Mouse (Mus musculus) monocyte, adult 5-6 weeks (primary cell): ENCODE results near the gene Spata13. TPM values are rescaled to one million over a fixed set of nuclear protein-coding genes. Genes with fewer than 3 reads are reported as not detected.
A peak's percentile ranks its signal among the peaks of the same experiment; 100 is the strongest.

Experiments
- ATAC-seq: fragments of 153-309, 156-312 bp; replicated peaks from 2 replicates; pipeline ENCODE4 v1.8.0; 2017; ENCODE audit warnings: mild to moderate bottlenecking; ENCODE audit not compliant: low TSS enrichment, insufficient number of reproducible peaks, severe bottlenecking, poor library complexity, low FRiP score
- total RNA-seq: library from RNA; stranded (forward); fragments of 200-1000, 200-491, 200-594 nt; gene quantifications from 3 replicates; pipeline ENCODE4 v1.2.3, GENCODE M21; 2017

Gene Spata13
- total RNA-seq, 1 experiment from 2014 or later, result 207 TPM

DNA sequence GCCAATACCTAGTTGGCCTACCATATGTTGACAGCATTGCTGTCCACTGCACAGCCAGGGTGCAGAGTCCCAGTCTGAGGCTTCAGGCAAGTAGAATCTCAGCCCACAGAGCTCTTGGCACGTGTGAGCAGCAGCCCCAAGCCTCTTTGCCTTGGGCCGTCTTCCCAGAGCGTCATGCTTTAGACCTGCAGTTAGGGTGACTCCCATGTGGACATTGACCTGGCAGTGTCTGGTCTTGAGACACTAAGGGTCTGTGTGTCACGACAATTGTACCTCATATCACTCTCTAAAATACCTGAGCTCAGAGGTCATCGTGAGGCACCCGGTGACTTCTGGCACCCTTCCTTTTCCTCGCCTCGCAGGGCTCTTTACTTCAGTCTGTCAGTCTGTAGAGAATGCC, 125.3 kb downstream of the Spata13 start:
- ATAC-seq, result no peak

GRCm38 (mm10) chr14:60761801-60762200, 128.0 kb downstream of the Spata13 start:
- ATAC-seq, result no peak

DNA sequence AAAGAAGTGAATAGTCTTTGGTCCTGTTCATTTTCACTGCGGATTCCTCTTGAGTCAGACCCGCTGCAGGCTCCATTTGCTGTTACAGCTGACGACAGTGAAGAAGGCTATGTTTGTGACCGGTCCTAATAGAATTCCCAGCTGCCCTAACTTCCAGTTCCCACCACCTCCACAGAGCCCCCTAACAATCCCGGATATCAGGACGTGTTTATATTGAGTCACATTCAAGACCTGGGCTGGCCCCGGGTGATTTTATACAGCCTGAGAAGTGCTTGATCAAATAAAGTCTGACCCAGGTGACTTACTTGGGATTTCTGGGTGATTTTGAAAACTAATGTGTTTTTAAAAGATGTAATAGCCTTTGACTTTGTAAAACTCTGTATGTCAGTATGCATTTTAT, 129.0 kb downstream of the Spata13 start:
- no peak for ATAC-seq

DNA sequence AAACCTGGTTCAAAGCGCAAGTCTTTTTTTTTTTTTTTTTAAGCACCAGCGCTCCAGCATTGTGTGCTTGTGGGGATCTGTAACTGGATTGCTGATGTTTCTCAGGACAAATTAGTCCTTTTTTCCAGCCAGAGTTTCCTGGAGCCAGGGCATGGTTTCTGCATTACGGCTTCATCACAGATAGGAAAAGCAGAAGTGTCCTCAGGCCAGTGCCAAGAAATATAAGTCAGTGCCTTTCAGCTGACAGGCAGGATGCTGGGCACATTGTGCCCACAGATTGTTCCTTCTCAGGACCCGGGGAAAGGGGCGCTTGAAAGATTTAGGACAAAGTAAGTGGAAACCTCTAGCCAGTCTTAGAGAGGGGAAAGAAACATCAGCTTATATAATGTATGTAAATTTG, 129.9 kb downstream of the Spata13 start:
- no peak for ATAC-seq

DNA sequence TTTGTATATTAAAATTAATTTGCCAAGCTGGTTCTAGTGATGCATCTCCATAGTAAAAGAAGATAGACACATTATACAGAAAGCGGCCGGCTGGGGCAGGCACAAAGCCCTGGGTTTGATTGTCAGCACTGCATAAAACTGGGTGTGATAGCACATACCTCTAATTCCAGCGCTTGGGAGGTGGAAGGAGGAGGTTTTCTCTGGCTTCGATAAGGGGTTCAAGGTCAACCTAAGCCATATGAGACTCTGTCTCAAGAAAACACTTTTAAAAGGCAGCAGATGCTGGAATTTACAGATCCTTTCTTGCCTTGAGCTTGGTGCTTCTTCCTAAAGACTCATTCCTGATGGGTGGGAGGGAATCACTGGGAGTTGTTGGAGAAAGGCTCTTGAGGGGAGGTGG, 130.7 kb downstream of the Spata13 start:
- ATAC-seq, result no peak

DNA sequence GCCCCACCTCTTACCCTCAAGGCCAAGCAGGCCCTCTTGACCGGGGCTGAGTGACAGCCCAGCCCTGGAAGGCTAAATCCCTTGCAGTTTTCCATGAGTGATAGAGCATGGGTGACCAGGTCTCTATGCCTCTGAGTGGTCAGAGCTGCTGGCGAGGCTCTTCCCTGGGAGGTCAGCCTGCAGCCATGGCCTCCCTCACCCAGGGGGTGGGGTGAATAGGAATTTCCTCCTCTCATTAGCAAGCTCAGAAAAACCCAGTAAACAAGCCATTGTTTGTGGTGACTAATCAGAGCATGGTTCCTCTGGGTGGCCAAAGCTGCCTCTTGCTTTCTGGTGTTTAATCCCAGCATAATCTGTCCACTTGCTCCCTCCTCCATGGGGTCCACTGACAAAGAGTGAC, 131.2 kb downstream of the Spata13 start:
- ATAC-seq, result no peak

DNA sequence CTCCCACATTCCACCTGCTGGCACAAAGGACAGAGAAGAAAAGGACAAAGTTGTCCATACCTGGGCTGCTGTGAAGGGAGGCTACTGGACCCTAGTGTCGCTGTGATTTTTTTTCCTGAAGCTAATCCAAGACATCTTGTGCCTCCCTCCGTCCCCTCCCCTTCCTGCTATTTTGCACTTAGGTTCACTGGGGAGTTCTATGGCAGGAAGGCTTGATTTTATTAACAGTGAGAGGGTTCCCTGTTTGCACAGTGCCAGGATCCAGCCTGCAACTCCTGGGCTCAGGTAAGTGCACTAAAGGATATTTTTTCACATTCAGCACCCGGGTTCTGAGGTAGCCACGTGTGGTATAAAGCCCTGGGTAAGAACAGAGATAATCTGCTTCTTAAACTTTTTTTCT, 134.1 kb downstream of the Spata13 start, which contains the start of gene C1qtnf9:
C1qtnf9 (plus strand) TSS at position 251 of the 400 bp plus-strand sequence.
- no peak for ATAC-seq

- ATAC-seq, result no peak
These were observed 135.5 kb downstream of the Spata13 start for GRCm38 (mm10) chr14:60769340-60769739.

DNA sequence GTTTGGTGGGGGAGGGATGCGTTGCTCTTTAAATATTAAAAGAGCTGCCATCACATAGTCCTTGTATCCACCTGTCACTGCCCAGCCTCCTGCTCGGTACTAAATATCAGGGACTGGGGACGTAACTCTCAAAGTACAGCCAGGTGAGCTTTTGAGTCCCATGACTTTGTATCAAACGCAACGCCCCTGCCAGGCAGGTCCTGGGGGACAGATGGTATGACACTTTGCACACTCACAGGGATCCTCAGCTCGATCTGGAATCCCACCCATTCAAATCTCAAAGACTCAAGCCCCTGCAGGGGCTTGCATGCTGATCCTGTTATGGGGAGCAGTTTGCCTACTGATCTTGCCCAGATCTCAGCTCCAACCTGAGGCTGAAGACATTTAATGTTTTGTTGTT, 136.8 kb downstream of the Spata13 start:
- ATAC-seq, result no peak

DNA sequence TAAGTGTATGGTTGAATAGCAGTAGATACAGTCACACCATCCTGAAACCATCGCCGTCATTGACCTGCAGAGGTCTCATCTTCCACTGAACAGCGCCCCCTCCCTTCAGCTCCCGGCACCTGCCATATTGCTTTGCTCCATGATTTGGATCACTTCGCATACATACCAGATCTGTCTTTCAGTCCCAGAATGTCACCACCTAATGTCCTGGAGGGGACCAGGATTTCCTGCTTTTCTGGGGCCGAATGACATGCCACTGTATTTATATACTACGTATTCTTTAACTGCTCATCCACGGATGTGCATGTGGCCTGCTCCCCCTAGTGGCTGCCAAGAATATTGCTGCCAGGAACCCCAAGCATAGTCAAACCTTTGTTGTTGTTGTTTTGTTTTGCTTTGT, 137.3 kb downstream of the Spata13 start:
- ATAC-seq, result peak; percentile 76

DNA sequence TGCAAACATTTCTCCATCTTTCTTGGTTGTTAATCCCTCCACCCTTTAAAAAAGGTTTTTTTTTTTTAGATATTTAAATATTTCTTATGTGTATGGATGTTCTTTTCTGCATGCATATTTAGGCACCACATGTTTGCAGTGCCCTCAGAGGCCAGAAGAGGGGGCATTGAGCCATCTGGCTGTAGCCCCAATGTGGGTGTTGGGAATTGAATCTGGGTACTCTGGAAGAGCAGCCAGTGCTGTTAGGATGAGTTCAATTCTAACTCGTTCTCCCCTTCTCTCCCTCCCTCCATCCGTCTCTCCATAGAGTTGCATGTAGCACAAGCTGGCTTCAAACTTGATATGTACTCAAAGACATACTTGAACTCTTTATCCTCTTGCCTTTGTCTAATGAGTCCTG, 139.7 kb downstream of the Spata13 start:
- no peak for ATAC-seq

DNA sequence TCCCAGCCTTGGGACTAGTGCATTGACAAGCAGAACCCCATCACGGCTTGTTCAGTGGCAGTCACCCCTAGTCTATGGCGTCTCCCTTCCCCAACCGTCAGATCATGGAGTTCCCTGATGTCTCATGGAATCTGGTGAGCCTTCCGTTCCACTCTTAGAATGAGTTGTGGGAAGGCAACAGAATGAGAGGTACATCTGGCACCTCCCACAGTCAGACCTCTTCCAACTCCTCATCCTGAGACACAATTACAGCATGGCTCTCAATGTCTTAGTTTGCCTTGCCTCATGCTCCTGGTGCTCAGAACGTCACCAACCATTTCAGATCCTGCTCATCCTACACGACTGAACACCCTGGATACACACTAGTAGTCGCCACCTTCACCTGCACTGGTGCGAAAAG, 142.7 kb downstream of the Spata13 start:
- no peak for ATAC-seq

DNA sequence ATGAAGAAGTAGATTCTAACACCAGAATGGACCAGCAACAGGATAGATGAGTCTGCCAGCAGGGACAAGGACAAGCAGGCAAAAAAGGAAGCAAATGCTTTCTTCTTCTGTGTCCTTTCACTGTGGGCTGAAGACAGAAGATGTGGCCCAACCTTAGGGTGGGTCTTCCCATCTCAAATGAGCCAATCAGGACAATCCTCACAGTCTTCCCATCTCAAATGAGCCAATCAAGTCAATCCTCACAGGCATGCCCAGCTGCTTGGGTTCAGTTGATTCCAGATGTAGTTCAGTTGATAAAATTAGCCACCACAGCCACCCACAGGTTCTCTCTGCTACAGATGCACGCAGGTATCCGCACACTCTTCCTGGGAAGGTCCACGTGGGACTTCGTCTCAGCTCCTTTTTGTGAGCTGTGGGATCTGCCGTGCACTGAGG, 143.7 kb downstream of the Spata13 start:
- ATAC-seq, result 0 out of 2 replicates have a peak, but pooled peaks have one; percentile 37

GRCm38 (mm10) chr14:60779198-60779597, 145.4 kb downstream of the Spata13 start:
- no peak for ATAC-seq

DNA sequence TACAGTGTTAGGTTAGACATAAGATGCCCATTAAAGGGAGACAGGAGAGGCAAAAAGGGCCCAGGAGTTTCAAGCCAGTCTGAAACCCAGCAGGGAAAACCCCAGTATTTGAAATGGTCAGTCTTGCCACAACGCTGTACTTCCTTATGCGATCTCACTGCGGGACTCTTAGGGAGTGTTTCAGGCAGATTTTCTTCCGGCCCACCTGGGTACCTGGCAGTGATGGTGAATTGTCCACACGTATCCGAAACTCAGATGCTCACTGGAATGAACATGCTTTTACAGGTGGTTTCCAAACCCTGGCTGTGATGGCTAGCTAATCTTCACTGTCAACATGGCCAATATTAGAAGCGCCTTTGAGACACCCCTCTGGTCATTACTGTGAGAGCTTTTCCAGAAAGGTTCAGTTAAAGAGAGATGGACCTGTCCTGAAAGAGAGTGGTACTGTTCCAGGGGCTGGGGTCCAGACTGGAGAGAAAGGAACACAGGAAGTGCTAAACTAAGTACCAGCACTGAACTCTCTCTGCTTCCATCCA, 148.4 kb downstream of the Spata13 start:
- ATAC-seq, result no peak

- ATAC-seq, result no peak
These were observed 149.4 kb downstream of the Spata13 start for GRCm38 (mm10) chr14:60783196-60783595.

- ATAC-seq, result peak; percentile 95
These were observed 150.9 kb downstream of the Spata13 start, which contains the start of gene Mipep for GRCm38 (mm10) chr14:60784427-60785315. Gene Mipep, plus strand, starts transcription at chr14:60784573.

DNA sequence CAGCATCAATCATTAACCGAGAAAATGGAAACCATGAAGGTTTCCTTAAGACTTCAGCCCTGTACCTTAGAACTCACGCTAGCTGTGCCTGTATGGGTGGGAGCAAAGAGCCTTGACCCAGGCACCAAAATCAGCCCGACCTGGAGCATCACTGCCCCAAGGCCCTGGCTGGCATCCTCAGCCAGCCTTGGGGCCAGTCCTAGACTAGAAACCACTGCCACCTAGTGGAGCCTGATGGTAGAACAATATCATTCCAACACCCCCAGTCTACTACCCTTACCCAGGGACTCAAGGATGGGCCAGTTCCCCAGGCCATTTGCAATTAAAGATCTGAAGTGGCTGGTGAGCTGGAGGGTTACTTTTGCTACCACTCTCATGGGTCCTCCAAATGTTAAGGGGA, 156.3 kb downstream of the Spata13 start:
- ATAC-seq, result peak; percentile 84

- no peak for ATAC-seq
These were observed 163.0 kb downstream of the Spata13 start for GRCm38 (mm10) chr14:60796600-60797322.
